Mouse (Mus musculus) gastrocnemius, postnatal 14 days (tissue): ENCODE results near the gene Marcks. TPM values are rescaled to one million over a fixed set of nuclear protein-coding genes. Genes with fewer than 3 reads are reported as not detected.

ENCODE experiments used
- DNase-seq: peaks from one replicate; pipeline ENCODE4 v3.0.0; 2021; ENCODE audit warnings: mixed read lengths
- intact Hi-C: fragments of 180-260 bp; cut with DNase I; formaldehyde crosslinking; loops from one replicate; pipeline ENCODE4 v1.15.1; 2025; ENCODE audit warnings: low total_unique reads
- total RNA-seq, 2 experiments: library from RNA; stranded (reverse); gene quantifications; 2 replicates each; pipeline ENCODE4 v1.2.3; 2021

Marcks gene
- total RNA-seq, 2 experiments from 2014 or later: 70.3 to 104 TPM

DNA sequence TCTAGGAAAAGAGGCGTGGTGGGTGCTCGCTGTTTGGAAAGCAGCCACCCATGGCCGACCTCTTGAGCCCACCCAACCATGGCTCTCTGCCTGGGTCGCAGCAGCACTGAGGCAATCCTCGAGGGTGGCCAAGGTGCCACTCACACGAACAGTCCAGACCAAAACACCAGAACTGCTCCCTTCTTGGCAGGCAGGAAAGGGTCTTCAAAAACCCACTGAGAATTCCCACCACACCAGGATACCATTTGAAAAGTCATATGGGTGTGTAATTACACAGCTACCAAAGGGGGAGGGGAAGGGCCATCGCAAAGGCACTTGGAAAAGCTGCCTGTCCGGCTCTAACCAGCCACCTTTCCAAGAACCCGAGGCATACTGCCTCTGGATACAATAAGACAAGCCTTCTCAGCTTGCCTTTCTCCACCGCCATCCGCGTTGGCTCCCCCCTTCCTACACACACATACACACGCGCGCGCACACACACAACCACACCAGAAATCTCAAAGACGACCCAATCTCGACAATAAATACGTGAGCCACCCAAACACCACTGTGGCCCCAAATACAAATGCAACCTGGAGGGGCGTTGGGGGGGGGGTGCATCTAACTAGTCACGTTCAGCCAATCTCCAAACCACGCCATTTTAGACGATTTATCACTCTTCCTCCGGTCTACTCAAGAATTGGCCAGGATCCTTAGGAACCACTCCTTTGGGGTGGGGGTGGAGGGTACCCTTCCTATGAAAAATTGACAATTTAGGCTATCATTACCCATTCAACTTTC is 999 bp downstream of the Marcks start:
- DNase-seq: peak; percentile 57
- intact Hi-C loops: no loop called here

DNA sequence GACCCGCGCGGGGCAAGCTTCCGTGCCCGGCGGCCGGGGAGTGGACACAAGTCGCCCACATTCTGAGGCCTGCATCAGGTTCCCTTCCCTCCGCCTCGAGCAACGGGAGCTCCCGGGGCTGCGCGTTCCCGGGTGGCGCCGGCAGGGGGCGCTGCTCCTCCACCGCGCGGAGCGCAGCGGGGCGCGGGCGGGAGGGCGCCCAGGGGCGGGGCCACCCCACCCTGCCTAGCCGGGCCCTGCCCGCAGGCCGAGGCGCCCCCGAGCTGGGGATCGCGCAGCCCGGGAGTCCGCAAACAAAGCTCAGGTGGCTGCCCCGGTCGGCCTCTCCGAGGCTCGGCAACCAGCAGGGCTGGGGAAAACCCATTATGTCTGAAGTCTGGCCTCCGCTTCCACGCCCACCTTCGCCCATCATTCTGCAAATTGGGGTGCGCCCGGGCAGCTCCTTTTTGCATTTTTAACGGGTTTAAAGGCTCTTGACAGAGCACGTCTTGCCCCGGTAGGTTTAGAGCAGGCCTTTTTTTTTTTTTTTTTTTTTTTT is 1.7 kb downstream of the Marcks start:
- intact Hi-C loops: no loop called here
- peak; percentile 92 for DNase-seq

DNA sequence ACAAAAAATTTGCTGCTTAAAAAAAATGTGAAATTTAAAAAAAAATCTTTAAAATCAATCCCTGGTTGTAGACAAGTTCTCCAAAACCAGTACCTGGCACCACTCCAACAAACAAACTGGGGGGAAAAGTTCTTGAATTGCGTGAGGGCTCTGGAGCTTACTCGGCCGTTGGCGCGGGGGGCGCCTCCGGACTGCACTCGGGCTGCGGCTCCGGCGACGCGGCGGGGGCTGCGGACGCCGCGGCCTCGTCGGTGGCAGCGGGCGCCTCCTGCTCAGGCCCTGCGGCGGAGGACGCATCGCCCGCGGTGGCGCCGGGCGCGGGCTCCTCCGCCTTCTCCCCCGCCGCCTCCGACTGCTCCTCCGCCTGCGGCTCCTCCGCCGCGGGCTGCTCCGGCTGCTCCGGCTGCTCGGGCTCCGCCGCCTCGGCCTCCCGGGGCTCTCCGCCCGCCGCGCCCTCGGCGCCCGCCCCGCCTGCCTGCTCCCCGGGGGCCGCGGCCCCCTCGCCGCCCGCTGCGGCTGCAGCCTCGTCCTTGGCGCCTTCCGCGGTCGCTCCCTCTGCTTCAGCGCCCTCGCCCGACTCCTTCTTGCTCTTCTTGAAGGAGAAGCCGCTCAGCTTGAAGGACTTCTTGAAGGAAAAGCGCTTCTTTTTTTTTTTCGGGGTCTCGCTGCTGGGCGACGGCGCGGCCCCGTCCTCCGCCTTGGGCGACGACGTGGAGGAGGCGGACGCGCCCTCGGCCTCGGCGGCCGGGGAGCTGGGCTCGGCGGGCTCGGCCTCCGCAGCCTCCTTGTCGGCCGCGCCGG is 2.6 kb downstream of the Marcks start:
- DNase-seq: peak; percentile 60
- intact Hi-C loops: no loop called here

DNA sequence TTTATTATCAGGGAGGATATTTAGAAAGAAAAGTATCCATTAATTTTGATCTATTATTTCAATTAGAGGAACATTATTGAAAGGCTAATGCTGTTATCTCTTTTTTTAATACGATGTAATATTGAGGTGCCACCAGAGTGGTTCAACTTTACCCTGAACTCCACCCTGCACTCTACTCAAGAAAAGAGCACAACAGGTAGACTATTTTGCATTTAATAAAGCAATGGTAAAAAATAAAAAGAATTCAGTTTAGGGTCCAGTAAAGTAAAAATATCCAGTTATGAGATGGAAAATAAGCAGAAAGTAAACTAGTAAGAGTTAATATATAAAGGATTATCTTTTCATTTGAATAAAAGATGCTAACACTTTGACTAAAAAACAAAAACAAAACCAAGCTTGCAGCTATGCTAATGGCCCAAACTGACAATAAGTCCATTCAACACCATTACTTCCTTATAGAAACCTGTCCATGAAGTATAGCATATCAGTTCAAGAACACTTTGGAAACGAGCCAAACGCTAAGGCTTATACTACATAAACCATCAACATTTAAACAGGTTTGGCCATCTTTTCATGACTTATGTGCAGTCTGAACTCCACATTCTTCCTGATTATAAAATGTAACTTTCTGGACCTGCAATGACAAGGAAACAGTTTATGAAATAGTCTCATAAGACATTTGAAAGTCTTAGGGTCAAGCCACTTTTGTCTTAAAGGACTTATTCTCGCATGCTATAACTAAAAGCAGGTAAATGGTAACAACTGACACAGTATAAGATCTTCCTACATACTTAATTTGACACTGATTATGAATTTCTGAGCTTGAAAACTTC is 4.6 kb downstream of the Marcks start:
- intact Hi-C loops: no loop called here
- DNase-seq: no peak

DNA sequence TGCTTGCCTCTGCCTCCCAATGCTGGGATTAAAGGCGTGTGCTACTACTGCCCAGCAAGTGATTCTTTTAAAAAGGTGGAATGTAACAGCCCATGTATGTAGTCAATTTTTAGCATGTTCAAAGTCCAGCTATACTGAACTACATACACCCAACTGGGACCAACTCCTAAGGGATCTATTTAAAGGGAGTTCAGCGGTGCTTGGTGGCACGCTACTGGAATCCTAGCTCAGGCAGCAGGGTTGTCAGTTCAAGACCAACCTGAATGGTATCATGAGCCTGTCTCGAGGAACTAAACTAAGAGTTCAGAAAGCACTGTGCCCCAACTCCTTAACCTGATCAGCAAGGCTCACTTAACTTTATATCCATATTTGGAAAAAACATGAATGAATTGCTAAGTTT is 6.0 kb downstream of the Marcks start:
- DNase-seq: no peak
- intact Hi-C loops: no loop called here

DNA sequence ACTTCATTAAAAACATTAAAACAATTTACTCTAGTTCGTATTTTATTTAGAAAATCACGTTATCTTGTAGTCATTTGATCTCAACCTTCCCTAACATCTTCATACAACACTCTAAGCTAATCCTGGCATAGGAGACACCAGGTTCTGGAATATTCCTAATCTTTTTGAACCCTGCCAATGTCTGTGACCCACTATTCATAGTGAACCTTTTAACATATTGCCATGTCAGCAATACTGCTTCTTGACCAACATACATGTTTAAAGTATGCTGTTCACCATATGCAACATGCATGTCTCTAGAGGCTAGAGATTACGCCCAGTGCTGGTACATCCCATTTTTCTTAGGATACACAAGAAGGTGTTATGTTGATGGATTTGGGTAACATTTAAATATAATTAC is 9.1 kb downstream of the Marcks start:
- intact Hi-C loops: no loop called here
- DNase-seq: no peak

DNA sequence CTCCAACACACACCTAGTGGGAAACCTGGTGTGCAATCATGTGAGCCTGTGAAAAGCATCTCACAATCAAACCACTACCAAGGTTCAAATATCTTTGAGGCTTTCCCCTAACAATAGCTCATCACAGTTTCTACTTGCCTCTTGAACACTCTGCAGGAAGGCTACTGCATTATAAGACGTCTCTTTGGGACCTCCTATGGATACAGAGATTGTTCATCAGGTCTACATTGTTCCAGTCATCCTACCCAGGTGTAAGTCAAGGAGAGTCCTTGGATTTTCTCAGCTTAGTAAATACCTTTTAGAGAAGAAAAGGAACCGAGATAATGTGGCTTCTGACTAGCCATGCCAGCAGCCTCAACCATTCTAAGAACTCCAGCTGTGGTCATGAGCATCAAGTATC is 23.4 kb downstream of the Marcks start:
- intact Hi-C loops: no loop called here
- no peak for DNase-seq

DNA sequence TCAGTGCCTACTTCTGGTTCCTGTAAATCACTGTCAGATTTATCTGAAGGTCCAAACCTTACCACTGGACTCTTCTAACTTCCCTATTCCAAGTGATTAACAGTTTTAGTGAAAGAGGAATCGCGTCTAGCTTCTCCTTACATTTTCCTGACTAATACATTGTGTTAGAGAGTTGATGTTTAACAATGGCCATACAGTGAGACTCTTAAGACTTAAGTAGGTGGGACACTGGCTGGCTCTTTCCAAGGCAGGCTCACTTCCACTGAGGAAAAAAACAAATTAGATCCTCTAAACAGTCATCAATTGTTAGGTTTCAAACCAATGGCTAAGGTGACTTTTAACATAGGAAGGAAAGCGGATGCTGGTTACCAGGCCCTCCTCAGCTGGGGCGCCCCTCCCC is 25.9 kb downstream of the Marcks start:
- DNase-seq: no peak
- intact Hi-C loops: no loop called here

DNA sequence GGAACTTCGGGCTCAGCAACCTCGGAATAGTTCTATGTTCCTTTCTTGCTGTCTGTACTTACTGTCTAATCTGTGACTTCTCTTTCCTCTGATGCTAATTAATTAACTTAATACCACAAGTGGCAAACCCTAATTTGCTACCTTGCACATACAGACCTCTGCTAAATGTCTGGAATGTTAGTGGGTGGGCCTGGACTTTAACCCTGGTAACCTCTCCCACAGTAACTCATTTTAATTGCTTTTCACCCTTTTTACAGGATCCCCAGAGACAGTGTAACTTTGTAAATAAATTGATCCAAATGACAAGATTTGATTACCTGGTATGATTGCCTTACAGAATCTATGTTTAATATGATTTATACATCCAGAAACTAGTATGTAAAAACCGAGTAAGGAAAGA is 26.4 kb downstream of the Marcks start:
- intact Hi-C loops: no loop called here

DNA sequence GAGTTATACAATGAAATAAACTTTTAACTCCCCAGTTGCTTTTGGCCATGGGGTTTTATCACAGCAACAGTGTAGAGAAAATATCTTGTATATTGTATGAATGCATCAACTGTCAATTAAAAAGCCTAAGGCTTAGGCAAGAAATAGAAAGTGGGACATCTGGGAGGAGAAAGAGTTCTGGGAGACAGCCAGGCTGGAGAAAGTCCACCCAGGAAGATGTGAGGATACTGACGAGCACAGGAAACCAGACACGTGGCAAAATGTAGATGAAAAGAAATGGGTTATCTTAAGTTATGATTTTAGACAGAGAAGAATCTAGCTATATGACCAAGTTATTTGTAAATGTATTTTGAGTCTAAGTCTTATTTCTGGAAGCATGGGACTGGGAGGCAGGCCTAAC is 27.3 kb downstream of the Marcks start:
- DNase-seq: no peak
- intact Hi-C loops: no loop called here

More for the DNA sequence above, 26.4 kb downstream of the Marcks start:
- no peak for DNase-seq

DNA sequence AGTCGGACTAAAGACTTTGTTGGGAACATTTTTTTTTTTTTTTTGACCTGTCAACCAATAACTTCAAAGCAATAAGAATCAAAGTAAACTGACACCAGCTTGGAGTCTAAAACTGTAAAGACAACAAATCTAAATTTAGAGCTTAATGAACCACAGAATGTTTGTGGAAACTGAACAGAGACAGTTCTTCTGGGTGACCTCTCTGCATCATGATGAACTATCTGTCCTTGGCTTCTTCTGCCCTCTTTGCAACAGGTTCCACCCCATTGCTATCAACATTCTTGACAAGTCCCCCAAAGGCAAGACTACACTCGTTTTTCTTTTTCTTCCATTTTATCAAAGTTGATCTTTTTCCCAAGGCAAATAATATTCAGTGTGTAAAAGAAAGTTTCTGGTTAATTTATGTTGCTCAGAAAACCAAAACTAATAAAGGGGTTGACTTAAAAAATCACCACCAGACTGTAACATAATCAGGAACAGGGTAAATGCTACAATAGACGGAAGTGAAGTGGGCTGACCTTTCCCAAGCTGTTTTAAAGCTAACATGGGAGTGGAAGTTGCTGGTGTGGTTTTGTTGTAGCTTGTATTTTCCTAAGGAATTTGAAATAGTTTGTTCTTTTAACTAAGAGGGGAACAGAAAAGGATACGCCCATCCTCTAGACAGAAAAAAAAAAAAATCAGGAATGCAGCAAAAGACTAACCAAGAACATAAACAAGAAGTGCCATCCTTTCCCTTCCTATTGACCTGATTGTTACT is 31.7 kb downstream of the Marcks start:
- DNase-seq: no peak
- intact Hi-C loops: no loop called here

DNA sequence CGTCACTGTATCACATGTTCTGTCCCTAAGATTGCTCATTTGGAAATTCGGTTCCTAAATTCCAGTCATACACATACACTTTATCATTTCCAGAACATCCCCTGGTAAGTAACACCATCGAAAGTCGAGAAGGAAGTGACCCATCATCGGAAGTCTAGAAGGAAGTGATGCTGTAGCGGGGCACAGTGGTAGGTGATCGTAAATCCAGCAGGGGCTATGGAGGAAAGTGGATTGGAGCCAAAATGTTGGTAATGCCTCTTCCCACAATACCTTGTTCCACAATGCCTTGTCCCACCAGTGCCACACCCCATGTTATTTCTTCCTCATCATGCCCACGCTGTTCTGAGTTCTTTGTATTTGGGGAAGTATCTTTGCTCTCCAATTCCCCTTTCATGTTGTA is 32.4 kb downstream of the Marcks start:
- intact Hi-C loops: no loop called here
- no peak for DNase-seq

DNA sequence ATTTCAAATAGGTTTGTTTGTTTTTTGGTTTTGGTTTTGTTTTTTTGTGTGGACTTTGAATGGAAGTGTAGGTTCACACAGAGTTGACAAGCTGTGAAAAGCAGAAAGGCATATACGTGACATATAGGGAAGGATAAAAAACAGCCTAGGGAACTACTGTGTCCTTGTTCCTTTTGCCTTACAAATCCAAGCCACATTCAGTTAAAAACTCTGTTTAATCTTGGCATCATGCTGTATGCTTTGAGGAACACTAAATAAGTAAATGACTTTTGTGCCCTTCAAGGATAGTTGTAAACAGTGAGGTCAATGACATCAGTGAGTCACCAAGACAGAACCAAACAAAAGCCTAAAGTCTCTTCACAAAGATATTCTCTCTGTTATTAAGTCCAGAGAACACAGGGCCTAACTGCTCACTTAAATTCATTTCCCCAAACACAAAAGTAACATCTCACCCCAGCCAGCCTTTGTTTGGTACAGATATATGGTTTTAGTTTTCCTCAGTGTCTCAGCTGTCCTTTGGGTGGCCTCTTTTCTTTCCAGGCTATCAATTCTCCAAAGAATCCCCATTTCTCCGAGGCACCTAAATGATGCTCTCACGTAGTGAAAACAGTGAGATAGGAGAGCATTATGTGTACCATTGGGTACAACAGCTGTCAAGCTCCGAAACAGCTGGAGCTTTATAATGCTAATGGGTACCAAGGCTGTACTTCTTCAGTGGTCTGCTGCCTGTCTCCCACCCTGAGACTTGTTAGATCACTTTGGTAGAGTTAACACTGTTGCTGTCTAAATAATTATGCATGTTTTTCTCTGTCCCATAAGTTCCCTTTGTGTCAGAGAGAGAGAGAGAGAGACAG is 36.3 kb downstream of the Marcks start:
- intact Hi-C loops: no loop called here

DNA sequence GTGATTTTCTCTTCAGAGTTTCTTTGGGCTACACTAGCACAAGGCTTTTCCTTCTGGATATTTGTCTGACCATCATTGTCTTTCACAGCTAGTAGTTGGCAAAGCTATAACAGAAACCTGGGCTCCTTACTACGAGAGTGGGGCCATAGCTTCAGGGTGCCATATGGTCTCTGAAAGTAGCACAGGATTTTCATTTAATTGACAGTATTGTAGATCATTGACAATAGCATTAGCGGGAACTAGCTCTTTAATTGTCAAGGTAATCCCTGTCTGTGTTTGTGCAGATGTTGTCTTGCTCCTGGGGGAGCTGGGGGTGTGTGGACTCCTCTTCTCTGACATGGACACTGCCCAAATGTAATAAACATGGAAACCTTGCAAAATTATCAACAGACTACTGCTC is 37.0 kb downstream of the Marcks start:
- intact Hi-C loops: no loop called here
- no peak for DNase-seq

More for the DNA sequence above, 36.3 kb downstream of the Marcks start:
- no peak for DNase-seq

DNA sequence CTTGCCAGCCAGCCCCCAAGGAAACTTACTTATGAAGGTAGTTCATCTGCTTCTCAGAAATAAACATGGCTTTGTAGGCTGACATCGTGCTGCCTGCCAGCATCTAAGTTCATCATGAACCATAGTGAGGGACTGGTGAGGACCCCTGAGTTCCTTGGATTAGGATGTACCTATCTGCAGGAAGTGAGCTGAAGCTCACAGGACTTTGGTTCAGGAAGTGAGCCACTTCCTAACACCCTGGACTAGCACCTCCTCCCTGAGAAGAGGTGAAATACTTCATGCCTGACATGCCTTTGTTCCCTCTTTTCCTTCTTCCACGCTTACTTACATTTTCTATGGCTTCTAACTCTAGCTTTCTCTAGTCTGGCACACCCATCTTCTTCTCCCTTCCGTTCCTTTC is 42.2 kb downstream of the Marcks start:
- intact Hi-C loops: no loop called here
- DNase-seq: no peak

DNA sequence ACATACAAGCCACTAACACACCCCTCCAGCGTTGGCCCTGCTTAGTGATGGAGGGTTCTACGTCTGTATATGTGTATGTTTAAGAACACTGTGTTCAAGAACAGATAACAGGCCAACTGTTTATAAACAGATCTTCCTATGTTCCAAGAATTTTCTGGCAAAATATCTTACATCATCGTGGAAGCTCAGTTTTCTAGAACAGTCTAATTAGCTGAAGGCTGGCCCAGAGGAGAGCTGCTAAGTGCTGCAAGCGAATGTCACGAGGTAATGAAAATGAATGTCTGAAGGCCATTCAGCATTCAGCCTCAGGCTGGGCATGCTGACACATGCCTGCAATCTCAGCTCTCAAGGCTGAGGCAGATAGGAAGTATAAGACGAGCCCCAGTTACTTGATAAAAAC is 42.9 kb downstream of the Marcks start:
- DNase-seq: no peak
- intact Hi-C loops: no loop called here

DNA sequence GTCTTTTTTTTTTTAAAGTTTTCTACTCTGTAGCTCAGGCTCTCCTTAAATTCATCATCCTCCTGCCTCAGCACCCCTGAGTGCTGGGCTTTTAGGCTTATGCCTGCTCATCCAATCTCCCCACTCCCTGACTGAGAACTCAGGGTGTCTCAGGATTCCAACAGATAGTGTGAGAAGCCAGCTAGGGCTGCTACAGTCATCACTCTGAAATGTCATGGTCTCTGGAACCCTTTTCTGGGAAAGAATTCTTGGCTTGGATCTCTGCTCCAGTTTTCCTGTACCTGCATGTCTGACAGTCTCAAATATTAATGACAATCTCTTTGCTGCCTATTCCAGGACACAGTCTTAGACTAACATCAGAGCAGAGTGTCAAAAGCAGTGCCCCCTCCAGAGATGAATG is 45.4 kb downstream of the Marcks start:
- DNase-seq: no peak
- intact Hi-C loops: no loop called here

DNA sequence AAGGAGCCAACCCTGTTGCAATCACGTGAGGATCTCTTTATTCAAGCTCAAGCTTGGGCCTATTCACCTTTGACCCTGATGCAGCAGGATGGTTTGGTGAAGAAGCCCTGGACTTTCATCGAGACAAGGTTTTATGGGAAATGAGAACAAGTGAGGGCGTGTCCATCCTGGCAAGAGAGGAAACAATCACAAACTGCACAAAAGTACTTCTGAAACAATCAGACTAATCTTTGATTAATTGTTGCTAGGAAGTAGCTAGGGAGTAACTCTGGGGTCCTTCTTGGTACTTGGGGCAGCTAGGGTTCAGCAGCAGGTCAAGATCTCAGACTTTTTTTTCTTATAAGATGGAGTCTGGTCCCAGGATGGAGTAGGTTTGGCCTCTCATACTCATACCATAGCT is 48.3 kb downstream of the Marcks start:
- DNase-seq: no peak
- intact Hi-C loops: no loop called here
